Mouse (Mus musculus): Measurements from ENCODE around the gene Olfr808. TPM values are rescaled to one million over a fixed set of nuclear protein-coding genes. Genes with fewer than 3 reads are reported as not detected.

Gene Olfr808
- not detected for total RNA-seq (2021)
- long read RNA-seq, experiment 1 = 0 reads
- long read RNA-seq, experiment 2 = 0 reads

- DNase-seq = no peak
Measured at GRCm38 (mm10) chr10:129765182-129765581, at the start of gene Olfr808. Olfr808 (plus strand) TSS chr10:129765482.

- no peak for DNase-seq
Measured at GRCm38 (mm10) chr10:129729275-129729674, 36.0 kb upstream of the Olfr808 start, which contains the start of gene Olfr805. Olfr805 (minus strand) TSS chr10:129729375.

GRCm38 (mm10) chr10:129741821-129742220, 23.5 kb upstream of the Olfr808 start, which contains the start of gene Olfr806:
Olfr806 (minus strand) TSS chr10:129741921.
- no peak for DNase-seq

GRCm38 (mm10) chr10:129757693-129758092, 7.6 kb upstream of the Olfr808 start, which contains the start of gene Olfr807:
Olfr807 (minus strand) TSS chr10:129757793.
- no peak for DNase-seq

- DNase-seq = no peak
Measured at GRCm38 (mm10) chr10:129774338-129774737, 9.1 kb downstream of the Olfr808 start, which contains the start of gene Olfr809. Olfr809 (plus strand) TSS chr10:129774638.

GRCm38 (mm10) chr10:129778123-129778522, 12.8 kb downstream of the Olfr808 start:
- no peak for DNase-seq

- no peak for DNase-seq
Measured at GRCm38 (mm10) chr10:129794817-129795216, 29.5 kb downstream of the Olfr808 start, which contains the start of gene Olfr810. Olfr810 (minus strand) TSS chr10:129794917.

- no peak for DNase-seq
Measured at GRCm38 (mm10) chr10:129804296-129804695, 39.0 kb downstream of the Olfr808 start, which contains the start of gene Olfr811. Olfr811 (minus strand) TSS chr10:129804396.

Small RNA genes lying within 50 kb of the gene (microRNA-seq; reads per million reads assigned to microRNA genes)
- gene Gm24485 = 0 reads per million in 2 experiments

Other genes with a start within 250 kb of the Olfr808 start
- not detected for gene Olfr791, start 243.7 kb upstream of the Olfr808 start, total RNA-seq (2021)
- not detected for gene Olfr792, start 226.3 kb upstream of the Olfr808 start, total RNA-seq (2021)
- gene Olfr794, start 197.8 kb upstream of the Olfr808 start, total RNA-seq (2021) = not detected
- gene Olfr796, start 152.9 kb upstream of the Olfr808 start, total RNA-seq (2021) = not detected
- gene Olfr798, start 137.5 kb upstream of the Olfr808 start, total RNA-seq (2021) = not detected
- not detected for gene Olfr799, start 128.0 kb upstream of the Olfr808 start, total RNA-seq (2021)
- gene Olfr800, start 107.8 kb upstream of the Olfr808 start, total RNA-seq (2021) = not detected
- gene Olfr801, start 91.6 kb upstream of the Olfr808 start, total RNA-seq (2021) = not detected
- gene Olfr802, start 77.3 kb upstream of the Olfr808 start, total RNA-seq (2021) = not detected
- not detected for gene Olfr803, start 71.2 kb upstream of the Olfr808 start, total RNA-seq (2021)
- not detected for gene Olfr804, start 62.3 kb upstream of the Olfr808 start, total RNA-seq (2021)
- not detected for gene Olfr805, start 36.1 kb upstream of the Olfr808 start, total RNA-seq (2021)
- gene Olfr806, start 23.6 kb upstream of the Olfr808 start, total RNA-seq (2021) = not detected
- gene Olfr807, start 7.7 kb upstream of the Olfr808 start, total RNA-seq (2021) = not detected
- not detected for gene Olfr809, start 9.2 kb downstream of the Olfr808 start, total RNA-seq (2021)
- gene Olfr810, start 29.4 kb downstream of the Olfr808 start, total RNA-seq (2021) = not detected
- gene Olfr811, start 38.9 kb downstream of the Olfr808 start, total RNA-seq (2021) = not detected
- not detected for gene Olfr812, start 80.6 kb downstream of the Olfr808 start, total RNA-seq (2021)
- gene Olfr813, start 89.9 kb downstream of the Olfr808 start, total RNA-seq (2021) = not detected
- not detected for gene Olfr814, start 114.4 kb downstream of the Olfr808 start, total RNA-seq (2021)
- not detected for gene Olfr815, start 140.4 kb downstream of the Olfr808 start, total RNA-seq (2021)
- not detected for gene Olfr816, start 150.1 kb downstream of the Olfr808 start, total RNA-seq (2021)
- not detected for gene Olfr818, start 183.6 kb downstream of the Olfr808 start, total RNA-seq (2021)
- gene Olfr819, start 201.8 kb downstream of the Olfr808 start, total RNA-seq (2021) = not detected
- not detected for gene Olfr247, start 210.7 kb downstream of the Olfr808 start, total RNA-seq (2021)
- gene Gm10310, start 219.6 kb downstream of the Olfr808 start, total RNA-seq (2021) = not detected
- gene Olfr820, start 247.1 kb downstream of the Olfr808 start, total RNA-seq (2021) = not detected